Mouse (Mus musculus) heart, postnatal 25 days (tissue): Measurements from ENCODE around the gene Olfr142. TPM values are rescaled to one million over a fixed set of nuclear protein-coding genes. Genes with fewer than 3 reads are reported as not detected.
"Not testable (repeated sequence)": the region's sequence is repeated elsewhere in the genome, so short reads cannot be mapped to it uniquely, and the experiment has no call there.

Experiments
- DNase-seq: peaks from one replicate; pipeline ENCODE4 v3.0.0; 2022; ENCODE audit warnings: low spot score
- intact Hi-C: fragments of 180-260 bp; cut with DNase I; formaldehyde crosslinking; loops from one replicate; pipeline ENCODE4 v1.15.1; 2025
- total RNA-seq, 2 experiments: library from RNA; stranded (reverse); gene quantifications; 2 replicates each; pipeline ENCODE4 v1.2.3; 2021

The Olfr142 gene
- not detected for total RNA-seq

GRCm38 (mm10) chr2:90257492-90257891, at the start of gene Olfr142:
Gene Olfr142 (minus strand): TSS chr2:90257592.
- no peak for DNase-seq
- intact Hi-C loops = no loop called here

- no peak for DNase-seq
- intact Hi-C loops = no loop called here
These were observed 35.3 kb upstream of the Olfr142 start, which contains the start of gene Olfr1272 for GRCm38 (mm10) chr2:90292741-90293140. Gene Olfr1272 (minus strand): TSS chr2:90292841.

- intact Hi-C loops = no loop called here
- DNase-seq = no peak
These were observed 13.5 kb upstream of the Olfr142 start, which contains the start of gene Olfr1271 for GRCm38 (mm10) chr2:90270932-90271331. Gene Olfr1271 (minus strand): TSS chr2:90271032.

GRCm38 (mm10) chr2:90224393-90224792, 33.0 kb downstream of the Olfr142 start, which contains the start of gene Olfr1506:
Gene Olfr1506 (minus strand): TSS chr2:90224493.
- DNase-seq, intact Hi-C loops: not testable (repeated sequence)

Other genes with a start within 250 kb of the Olfr142 start
- not detected for gene Olfr1263, start 245.5 kb downstream of the Olfr142 start, total RNA-seq
- not detected for gene Olfr1264, start 232.0 kb downstream of the Olfr142 start, total RNA-seq
- not detected for gene Olfr1265, start 222.3 kb downstream of the Olfr142 start, total RNA-seq
- gene Olfr140, start 194.0 kb downstream of the Olfr142 start, total RNA-seq = not detected
- not detected for gene Olfr1269, start 136.2 kb downstream of the Olfr142 start, total RNA-seq
- not detected for gene Olfr32, start 115.3 kb downstream of the Olfr142 start, total RNA-seq
- not detected for gene Olfr1270, start 104.5 kb downstream of the Olfr142 start, total RNA-seq
- not detected for gene Olfr1506, start 33.1 kb downstream of the Olfr142 start, total RNA-seq
- gene Olfr1271, start 13.4 kb upstream of the Olfr142 start, total RNA-seq = not detected
- not detected for gene Olfr1272, start 35.2 kb upstream of the Olfr142 start, total RNA-seq
- gene Gm13769, start 64.6 kb upstream of the Olfr142 start, total RNA-seq = not detected
- gene Olfr1274-ps, start 141.1 kb upstream of the Olfr142 start, total RNA-seq = not detected